Mouse (Mus musculus): ENCODE results near the gene Slc25a35.
"Not testable (repeated sequence)": the region's sequence is repeated elsewhere in the genome, so short reads cannot be mapped to it uniquely, and the experiment has no call there.

Gene Slc25a35

DNA sequence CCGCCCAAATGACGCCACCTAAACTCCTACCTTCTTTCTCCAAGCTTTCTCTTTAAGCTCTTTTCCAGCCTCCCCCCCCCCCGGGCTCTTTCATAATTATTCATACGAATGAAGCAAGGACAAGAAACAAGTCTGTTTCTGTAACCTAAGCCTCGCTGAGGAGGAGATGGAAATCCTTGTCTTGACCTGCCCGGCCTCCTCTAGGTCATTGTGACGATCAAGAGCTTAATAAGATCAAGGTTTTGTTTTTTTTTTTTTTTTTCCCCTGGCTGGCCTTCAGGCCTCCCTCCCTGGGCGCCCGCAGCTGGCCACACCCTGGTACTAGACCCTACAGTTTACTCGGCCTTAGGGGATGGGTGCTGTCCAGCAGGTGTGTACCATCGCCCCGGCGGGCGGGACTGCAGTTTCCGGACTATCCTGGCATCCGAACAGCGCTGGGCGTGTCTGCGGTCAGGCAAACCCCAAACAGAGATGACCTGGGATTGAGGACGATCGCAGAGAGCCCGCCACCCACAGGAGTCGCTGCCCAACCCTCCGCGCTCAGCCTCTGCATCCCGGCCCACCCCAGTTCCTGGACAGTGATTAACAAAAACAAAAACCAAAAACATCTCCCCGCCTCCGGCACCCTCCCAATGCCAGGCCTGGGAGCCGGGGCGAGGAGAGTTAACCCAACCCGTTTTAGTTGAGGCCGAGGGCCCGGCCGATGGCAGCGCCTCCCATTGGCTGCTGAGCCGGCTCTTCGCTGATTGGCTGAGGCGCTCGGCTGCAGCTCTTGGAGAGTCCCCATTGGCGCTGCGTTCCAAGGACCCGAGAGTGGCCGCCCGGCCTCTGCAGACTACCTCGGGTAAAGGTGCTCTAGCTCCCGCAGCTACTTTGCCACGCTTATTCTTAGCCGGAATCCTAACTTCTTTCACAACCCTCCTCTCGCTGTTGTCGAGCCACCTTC lies at the start of gene Slc25a35:
TSS of gene Slc25a35 (plus strand) at position 795 of the 946 bp plus-strand sequence.
- in situ Hi-C loops (cut with MboI; ENCODE audit: low sequenced_read_pairs) = no loop called here

- in situ Hi-C loops (cut with MboI; ENCODE audit: low sequenced_read_pairs) = no loop called here
These were observed 44.7 kb upstream of the Slc25a35 start for GRCm38 (mm10) chr11:68923191-68923590.

DNA sequence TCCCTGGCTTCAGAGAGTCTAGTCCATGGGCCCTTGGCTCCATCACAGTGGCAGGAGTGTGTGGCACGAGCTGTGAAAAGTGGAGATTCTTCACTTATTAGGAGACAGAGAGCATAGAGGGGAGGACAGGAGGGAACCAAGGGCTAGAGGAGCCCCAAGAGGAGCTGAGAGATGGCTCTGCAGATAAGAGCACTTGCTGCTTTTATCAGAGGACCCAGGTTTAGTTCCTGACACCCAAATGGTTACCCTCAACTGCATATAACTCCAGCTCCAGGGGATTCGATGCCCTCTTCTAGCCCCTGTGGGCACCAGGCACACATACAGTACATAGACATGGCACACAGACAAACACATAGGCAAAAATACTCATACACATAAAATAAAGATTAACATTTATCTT lies 43.2 kb upstream of the Slc25a35 start:
- in situ Hi-C loops (cut with MboI; ENCODE audit: low sequenced_read_pairs) = no loop called here

DNA sequence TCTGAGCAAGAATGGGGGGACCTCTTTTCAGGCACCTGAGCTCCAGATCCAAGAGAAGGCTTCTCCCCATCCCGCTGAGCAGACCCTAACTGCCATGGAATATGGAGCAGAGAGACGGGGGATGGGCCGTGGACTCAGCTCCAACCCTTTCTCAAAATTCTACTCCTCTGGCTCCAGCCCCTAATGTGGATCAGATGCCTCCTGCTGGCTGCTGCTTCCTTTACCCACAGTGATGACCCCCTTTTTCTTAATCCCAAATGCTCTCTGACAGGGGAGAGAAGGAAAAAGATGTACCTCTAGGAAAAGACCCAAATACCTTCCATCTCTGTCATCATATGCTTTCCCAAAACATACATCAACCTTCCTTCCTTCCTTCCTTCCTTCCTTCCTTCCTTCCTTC lies 41.0 kb upstream of the Slc25a35 start, which contains the start of gene Odf4:
TSS of gene Odf4 (minus strand) at position 101 of the 400 bp plus-strand sequence.
- in situ Hi-C loops (cut with MboI; ENCODE audit: low sequenced_read_pairs) = no loop called here

DNA sequence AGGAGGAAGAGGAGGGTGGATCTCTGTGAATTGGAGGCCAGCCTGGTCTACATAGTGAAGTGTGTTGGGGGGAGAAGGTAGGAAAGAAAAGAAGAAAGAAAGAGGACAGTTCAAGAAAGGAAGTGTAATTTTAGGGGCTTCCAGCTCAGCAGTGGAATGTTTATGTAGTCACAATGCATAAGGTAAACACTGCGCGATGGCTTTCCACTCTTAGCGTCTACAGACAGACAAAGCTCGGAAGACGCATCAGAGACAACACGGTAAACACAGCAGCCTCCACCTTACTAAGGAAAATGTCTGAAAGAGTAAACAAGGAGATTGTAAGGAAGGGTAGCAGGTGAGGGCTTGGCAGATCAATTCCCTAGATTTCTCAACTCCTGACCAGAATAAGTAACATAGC lies 38.0 kb upstream of the Slc25a35 start:
- in situ Hi-C loops (cut with MboI; ENCODE audit: low sequenced_read_pairs) = no loop called here

DNA sequence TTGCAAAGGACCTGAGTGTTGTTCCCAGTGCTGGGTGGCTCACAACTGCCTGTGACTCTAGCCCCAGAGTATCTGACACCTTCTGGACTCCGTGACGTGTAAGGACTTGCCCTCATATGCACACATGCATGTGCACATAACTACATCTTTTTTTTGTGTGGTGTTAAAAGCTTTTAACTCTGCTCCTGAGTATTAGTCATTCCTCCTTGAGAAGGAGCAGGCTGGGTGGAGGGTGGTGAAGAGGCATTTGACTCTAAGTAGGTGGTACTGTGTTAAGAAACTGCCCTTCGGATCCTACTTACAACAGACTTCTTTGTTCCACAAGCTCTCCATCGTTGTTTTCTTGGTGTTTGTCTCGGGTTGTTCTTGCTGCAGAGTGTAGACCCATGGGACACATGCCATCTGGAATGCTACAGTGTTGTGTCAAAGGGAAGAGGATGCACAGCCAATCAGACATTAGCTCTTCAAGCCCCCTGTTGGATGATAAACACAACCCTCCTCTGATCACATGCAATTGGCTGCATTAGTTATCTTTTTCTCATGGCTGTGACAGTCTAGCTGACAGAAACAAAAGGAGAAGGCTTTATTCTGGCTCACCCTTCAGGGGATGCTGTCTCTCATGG lies 33.9 kb upstream of the Slc25a35 start:
- in situ Hi-C loops (cut with MboI; ENCODE audit: low sequenced_read_pairs) = no loop called here

- in situ Hi-C loops (cut with MboI; ENCODE audit: low sequenced_read_pairs) = not testable (repeated sequence)
These were observed 31.0 kb upstream of the Slc25a35 start for GRCm38 (mm10) chr11:68936951-68937350.

DNA sequence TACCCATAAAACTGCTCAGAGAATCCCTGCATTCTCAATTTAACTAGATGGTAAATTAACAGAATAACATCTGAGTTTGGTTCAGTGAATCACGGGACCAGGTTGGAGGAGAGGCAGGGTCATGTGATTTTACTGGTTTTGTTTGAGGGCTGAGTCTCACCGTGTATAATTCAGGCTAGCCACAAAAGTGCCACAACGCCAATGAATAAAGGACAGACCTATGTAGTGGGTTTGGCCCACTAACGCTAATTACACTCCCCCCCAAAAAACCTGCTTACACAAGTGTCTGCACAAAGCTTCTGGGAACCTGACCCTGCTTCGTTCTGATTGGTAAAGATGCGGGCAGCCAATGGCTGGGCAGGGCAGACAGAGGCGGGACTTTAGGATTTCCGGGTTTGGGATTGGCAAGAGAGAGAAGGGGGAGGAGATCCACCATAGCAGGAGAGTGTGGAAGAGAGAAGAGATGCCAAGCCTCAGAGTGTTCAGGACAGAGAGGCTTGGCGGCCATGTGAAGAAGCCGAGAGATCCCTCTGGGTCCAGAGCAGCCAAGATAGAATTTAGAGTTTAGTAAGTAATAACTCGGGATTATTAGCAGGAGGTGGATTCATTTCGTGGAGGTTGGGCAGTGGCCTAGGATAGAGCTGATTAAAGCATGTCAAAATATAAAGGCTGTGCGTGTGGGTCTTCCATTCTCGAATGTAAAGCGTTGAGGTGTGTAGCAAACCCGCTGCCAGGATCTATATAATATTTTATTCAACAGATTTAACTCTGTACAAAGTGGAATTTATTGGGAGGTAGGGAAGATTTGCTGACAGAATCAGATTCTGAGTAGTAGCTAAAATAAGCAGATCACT lies 28.3 kb upstream of the Slc25a35 start:
- in situ Hi-C loops (cut with MboI; ENCODE audit: low sequenced_read_pairs) = no loop called here

DNA sequence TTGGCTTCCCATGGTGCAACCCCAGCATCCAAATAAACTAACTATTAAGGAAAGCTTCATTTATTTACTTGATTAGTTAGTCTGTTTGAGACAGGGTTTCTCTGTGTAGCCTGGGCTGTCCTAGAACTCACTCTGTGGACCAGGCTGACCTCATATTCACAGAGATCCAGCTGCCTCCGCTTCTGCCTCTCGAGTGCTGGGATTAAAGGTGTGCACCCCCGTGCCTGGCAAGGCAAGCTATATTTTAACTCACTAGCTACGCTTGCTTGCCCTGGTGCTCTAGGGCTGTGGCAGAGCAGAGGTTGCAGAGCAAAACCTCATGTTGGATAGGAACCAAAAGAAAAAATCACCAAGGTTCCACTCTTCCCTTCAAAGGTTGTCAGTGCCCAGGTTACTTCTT lies 27.4 kb upstream of the Slc25a35 start:
- in situ Hi-C loops (cut with MboI; ENCODE audit: low sequenced_read_pairs) = no loop called here

- in situ Hi-C loops (cut with MboI; ENCODE audit: low sequenced_read_pairs) = no loop called here
These were observed 25.2 kb upstream of the Slc25a35 start for GRCm38 (mm10) chr11:68942731-68943130.

GRCm38 (mm10) chr11:68945245-68945644 lies 22.7 kb upstream of the Slc25a35 start:
- in situ Hi-C loops (cut with MboI; ENCODE audit: low sequenced_read_pairs) = no loop called here

DNA sequence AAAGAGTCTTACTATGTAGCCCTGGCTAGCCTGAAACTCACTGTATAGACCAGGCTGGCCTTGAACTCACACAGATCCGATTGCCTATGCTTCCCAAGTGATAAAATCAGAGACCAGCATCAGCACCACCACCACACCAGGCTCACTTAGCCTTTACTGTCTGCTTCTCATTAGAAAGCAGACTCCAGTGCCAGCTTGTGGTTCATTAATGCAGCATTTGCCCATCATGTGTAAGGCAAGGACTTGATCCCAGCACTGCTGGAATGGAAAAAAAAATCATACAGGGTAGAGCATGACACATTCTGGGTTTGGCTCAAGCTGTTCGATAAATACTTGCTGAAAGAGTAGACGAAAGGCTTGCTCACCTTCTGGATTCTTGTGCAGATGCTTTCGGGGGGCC lies 21.9 kb upstream of the Slc25a35 start:
- in situ Hi-C loops (cut with MboI; ENCODE audit: low sequenced_read_pairs) = no loop called here

DNA sequence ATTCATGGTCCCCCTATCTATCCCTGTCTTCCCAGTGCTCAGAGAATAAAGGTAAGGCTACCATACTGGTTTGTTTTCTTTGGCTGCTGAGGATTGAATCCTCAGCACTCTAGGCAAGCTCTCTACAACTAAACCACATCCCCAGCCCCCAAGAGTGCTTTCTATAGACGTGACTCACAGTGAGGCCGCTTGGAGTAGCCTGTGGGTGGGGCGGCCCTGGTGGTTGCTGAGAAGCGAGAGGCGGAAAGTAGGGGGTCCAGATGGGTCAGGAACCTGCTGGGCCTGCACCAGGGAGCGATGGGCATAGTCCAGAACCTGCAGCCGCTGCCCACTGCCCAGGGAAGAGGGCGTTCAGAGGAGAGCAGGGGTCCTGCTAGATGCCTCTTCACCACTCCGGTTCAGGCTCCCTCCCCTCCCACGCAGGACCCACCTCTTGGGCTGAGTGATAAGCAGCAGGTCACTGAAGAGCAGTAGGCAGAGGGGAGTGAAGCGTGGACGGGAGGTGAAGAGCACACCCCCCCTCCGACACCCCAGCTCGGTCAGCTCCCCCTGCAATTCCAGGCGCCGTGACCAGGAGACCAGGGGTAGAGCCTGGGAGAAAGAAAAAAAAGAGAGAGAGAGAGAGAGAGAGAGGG lies 21.0 kb upstream of the Slc25a35 start:
- in situ Hi-C loops (cut with MboI; ENCODE audit: low sequenced_read_pairs) = no loop called here

DNA sequence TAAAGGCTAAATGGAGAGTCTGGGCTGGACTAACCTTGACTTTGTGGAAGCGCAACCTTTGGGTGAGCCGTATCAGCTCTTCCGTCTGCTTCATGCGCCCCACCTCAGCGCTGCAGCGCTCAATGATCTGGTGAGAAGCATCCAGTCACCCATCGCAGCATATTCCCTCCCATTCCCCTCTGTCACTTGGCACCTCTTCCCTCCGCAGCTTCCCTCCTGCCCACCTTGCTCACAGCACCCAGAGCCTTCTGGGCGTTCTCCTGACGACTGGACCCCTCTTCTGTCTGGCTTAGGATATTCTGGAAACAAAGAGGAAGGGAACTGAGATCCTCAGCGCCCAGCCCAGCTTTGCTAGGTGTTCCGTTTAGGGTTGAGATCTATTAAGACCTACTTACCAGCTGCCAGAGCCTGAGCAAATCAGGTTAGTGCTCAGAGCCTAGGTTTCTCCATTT lies 20.4 kb upstream of the Slc25a35 start:
- in situ Hi-C loops (cut with MboI; ENCODE audit: low sequenced_read_pairs) = no loop called here

DNA sequence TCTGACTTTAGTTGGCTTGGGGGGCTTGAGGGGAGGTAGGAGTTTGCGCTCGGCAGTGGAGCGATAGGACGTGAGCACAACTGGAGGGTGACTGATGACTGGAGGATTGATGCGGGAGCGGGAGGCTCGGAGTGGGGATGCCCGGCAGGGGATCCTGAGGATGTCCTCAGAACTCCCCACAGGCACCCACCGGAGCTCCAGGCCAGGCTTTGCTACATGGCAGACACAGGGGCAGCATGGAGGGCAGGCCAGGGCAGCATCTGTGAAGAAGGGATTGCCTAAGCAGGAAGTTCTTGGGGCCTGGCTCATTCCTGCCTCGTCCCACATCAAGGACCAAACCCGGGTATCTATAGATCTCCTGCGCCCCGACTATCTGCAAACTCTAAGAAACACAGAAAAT lies 14.0 kb upstream of the Slc25a35 start:
- in situ Hi-C loops (cut with MboI; ENCODE audit: low sequenced_read_pairs) = no loop called here

DNA sequence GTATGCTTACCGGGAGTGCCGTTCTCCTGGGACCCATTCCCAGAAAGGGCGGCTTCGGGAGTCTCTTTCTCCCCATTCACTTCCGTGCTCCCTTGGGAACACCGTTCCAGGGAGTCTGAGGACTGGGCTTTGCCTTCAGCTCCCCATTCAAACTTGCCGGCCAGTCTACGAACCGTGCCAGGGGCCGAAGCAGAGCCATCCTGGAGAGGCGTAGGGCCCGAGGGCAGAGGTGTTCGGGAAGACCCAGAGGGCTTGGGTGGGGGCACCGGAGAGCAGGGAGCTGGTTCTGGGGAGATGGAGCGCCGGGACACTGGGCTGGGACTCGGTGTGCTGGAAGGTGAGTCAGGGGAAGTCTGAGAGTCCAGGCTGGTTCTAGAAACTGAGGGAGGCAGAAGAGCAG lies 13.5 kb upstream of the Slc25a35 start:
- in situ Hi-C loops (cut with MboI; ENCODE audit: low sequenced_read_pairs) = no loop called here

- in situ Hi-C loops (cut with MboI; ENCODE audit: low sequenced_read_pairs) = no loop called here
These were observed 12.5 kb upstream of the Slc25a35 start for GRCm38 (mm10) chr11:68955473-68955872.

GRCm38 (mm10) chr11:68956107-68956506 lies 11.8 kb upstream of the Slc25a35 start:
- in situ Hi-C loops (cut with MboI; ENCODE audit: low sequenced_read_pairs) = no loop called here

- in situ Hi-C loops (cut with MboI; ENCODE audit: low sequenced_read_pairs) = no loop called here
These were observed 11.2 kb upstream of the Slc25a35 start for GRCm38 (mm10) chr11:68956697-68957096.

DNA sequence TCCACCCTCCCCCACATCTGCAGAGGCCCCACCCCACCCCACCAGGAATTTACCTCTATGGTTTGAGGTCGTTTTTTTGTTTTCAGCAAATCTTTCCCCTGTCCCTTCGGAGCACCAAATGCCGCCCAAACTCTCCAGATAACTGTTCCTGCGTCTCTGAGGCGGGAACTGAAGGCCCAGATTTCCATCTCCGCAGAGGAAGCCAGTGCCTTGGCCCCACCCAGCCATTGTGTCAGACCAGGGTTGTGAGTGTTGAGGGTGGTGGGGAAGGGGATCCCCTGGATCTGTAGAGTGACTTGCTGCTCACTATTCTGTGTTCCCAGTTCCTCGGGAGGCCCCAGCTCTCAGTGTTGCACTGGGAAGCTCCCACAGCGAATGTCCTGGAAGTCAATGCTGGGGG lies 10.6 kb upstream of the Slc25a35 start, which contains the start of gene Arhgef15:
TSS of gene Arhgef15 (minus strand) at position 173 of the 400 bp plus-strand sequence.
- in situ Hi-C loops (cut with MboI; ENCODE audit: low sequenced_read_pairs) = no loop called here

- in situ Hi-C loops (cut with MboI; ENCODE audit: low sequenced_read_pairs) = no loop called here
These were observed 10.0 kb upstream of the Slc25a35 start for GRCm38 (mm10) chr11:68957971-68958370.
